Mouse (Mus musculus) forebrain, postnatal 0 days (tissue): Measurements from ENCODE around the gene Trmt10c. TPM values are rescaled to one million over a fixed set of nuclear protein-coding genes. Genes with fewer than 3 reads are reported as not detected.
"Not testable (repeated sequence)": the region's sequence is repeated elsewhere in the genome, so short reads cannot be mapped to it uniquely, and the experiment has no call there.

ENCODE experiments used
- ATAC-seq: fragments of 200-750 bp; cut with Nextera tagmentation; 2 replicates; pipeline ENCODE4 v1.8.0; 2017; ENCODE audit warnings: mild to moderate bottlenecking, moderate library complexity
- DNase-seq: peaks from one replicate; pipeline ENCODE4 v3.0.0-alpha.2; 2015
- H3K27ac ChIP-seq: fragments of 300-500 bp; sonication (generic); 2 replicates; pipeline ENCODE4 v1.5.1; 2014; ENCODE audit warnings: low read depth, mild to moderate bottlenecking, antibody characterized with exemption, low read length, moderate library complexity, mixed read lengths
- H3K27me3 ChIP-seq: fragments of 300-500 bp; sonication (generic); 2 replicates; pipeline ENCODE4 v1.6.1; 2014; ENCODE audit warnings: mild to moderate bottlenecking, low read length, mixed read lengths; ENCODE audit not compliant: insufficient read depth
- H3K36me3 ChIP-seq: fragments of 300-500 bp; sonication (generic); 2 replicates; pipeline ENCODE4 v1.6.1; 2014; ENCODE audit warnings: mild to moderate bottlenecking, moderate library complexity; ENCODE audit not compliant: insufficient read depth
- H3K4me1 ChIP-seq: fragments of 300-500 bp; sonication (generic); 2 replicates; pipeline ENCODE4 v1.6.1; 2014; ENCODE audit warnings: antibody characterized with exemption; ENCODE audit not compliant: insufficient read depth
- H3K4me2 ChIP-seq: fragments of 300-500 bp; sonication (generic); 2 replicates; pipeline ENCODE4 v1.6.1; 2014; ENCODE audit warnings: low read depth, mild to moderate bottlenecking, moderate library complexity
- H3K4me3 ChIP-seq: fragments of 300-500 bp; sonication (generic); 2 replicates; pipeline ENCODE4 v1.5.1; 2014; ENCODE audit warnings: low read depth, low read length, mixed read lengths
- H3K9ac ChIP-seq: fragments of 300-500 bp; sonication (generic); 2 replicates; pipeline ENCODE4 v1.6.1; 2014; ENCODE audit warnings: mild to moderate bottlenecking
- H3K9me3 ChIP-seq: fragments of 300-500 bp; sonication (generic); 2 replicates; pipeline ENCODE4 v1.6.1; 2016; ENCODE audit warnings: low read length
- CTCF ChIP-seq: sonication (generic); IDR thresholded peaks from 2 replicates; pipeline ENCODE4 v1.5.1; 2016; ENCODE audit warnings: antibody characterized with exemption, control low read depth, low read depth
- WGBS: fragments of 180-500 bp; shearing (Covaris S2); extraction: QIAGEN DNeasy Blood & Tissue Kit; methylation state at CpG from one replicate; pipeline ENCODE4 v1.1.7; 2014; 5-methylcytosine and 5-hydroxymethylcytosine counted together
- polyA plus RNA-seq: library from polyadenylated mRNA; unstranded; fragments of >200 nt; fragmentation: Nextera tagmentation; extraction: Ambion mirVana; gene quantifications from 2 replicates; pipeline ENCODE4 v1.2.1, GENCODE M21; 2015
- total RNA-seq: library from RNA; depleted of rRNA; stranded (reverse); fragments of >200 nt; gene quantifications from 2 replicates; pipeline ENCODE4 v1.2.3, GENCODE M21; 2014

The Trmt10c gene
- total and polyA plus RNA-seq, 2 experiments from 2014 or later: 16.8 to 20.5 TPM

- H3K4me3 ChIP-seq: peak overlapping the region; percentile 28; the same call in 1 of the 2 replicates
- H3K27ac ChIP-seq: no peak overlapping the region
- no peaks in the 10 kb centered on the region for H3K36me3 ChIP-seq
- no peaks in the 10 kb centered on the region for H3K9me3 ChIP-seq
- ATAC-seq: peak; percentile 95
- DNase-seq: peak; percentile 91
- no peaks in the 10 kb centered on the region for H3K27me3 ChIP-seq
- peak overlapping the region; percentile 51 for H3K4me2 ChIP-seq
- peak overlapping the region; percentile 37 for H3K9ac ChIP-seq
- peak; percentile 88 for TF ChIP-seq CTCF
- WGBS: 1% methylated on average over 20 of the region's 20 CpGs
- H3K4me1 ChIP-seq: no peaks in the 10 kb centered on the region
Observed at GRCm38 (mm10) chr16:56064334-56064990, 26.8 kb upstream of the Trmt10c start.

GRCm38 (mm10) chr16:56062981-56063380, 25.4 kb upstream of the Trmt10c start:
- no peak overlapping the region for H3K27ac ChIP-seq
- ATAC-seq: no peak
- H3K4me3 ChIP-seq: no peak overlapping the region
- H3K36me3 ChIP-seq: no peaks in the 10 kb centered on the region
- WGBS: 70% methylated on average over 11 of the region's 11 CpGs
- H3K27me3 ChIP-seq: no peaks in the 10 kb centered on the region
- H3K4me2 ChIP-seq: no peak overlapping the region
- DNase-seq: no peak
- no peaks in the 10 kb centered on the region for H3K9me3 ChIP-seq
- no peak overlapping the region for H3K9ac ChIP-seq
- H3K4me1 ChIP-seq: no peaks in the 10 kb centered on the region; the same call in 1 of the 2 replicates
- no peak for TF ChIP-seq CTCF

- ATAC-seq: no peak
- WGBS: 75% methylated on average over 7 of the region's 7 CpGs
- Histone ChIP-seq H3K27ac (no peak overlapping the region), H3K4me1 (no peaks in the 10 kb centered on the region; the same call in 1 of the 2 replicates), H3K9me3 (no peaks in the 10 kb centered on the region), H3K4me3 (no peak overlapping the region), H3K36me3 (no peaks in the 10 kb centered on the region), H3K27me3 (no peaks in the 10 kb centered on the region), H3K4me2 (no peak overlapping the region), H3K9ac (no peak overlapping the region)
- DNase-seq: no peak
- TF ChIP-seq CTCF: no peak
Observed at GRCm38 (mm10) chr16:56061995-56062594, 24.5 kb upstream of the Trmt10c start.

GRCm38 (mm10) chr16:56058151-56058550, 20.5 kb upstream of the Trmt10c start:
- H3K4me3 ChIP-seq: no peak overlapping the region
- no peaks in the 10 kb centered on the region for H3K27me3 ChIP-seq
- ATAC-seq: no peak
- DNase-seq: no peak
- H3K9me3 ChIP-seq: no peaks in the 10 kb centered on the region
- no peaks in the 10 kb centered on the region for H3K36me3 ChIP-seq
- H3K9ac ChIP-seq: no peak overlapping the region
- H3K4me1 ChIP-seq: no peaks in the 10 kb centered on the region; the same call in 1 of the 2 replicates
- WGBS: 79% methylated on average over 10 of the region's 10 CpGs
- no peak overlapping the region for H3K4me2 ChIP-seq
- peak overlapping the region; percentile 77 for H3K27ac ChIP-seq
- TF ChIP-seq CTCF: no peak

GRCm38 (mm10) chr16:56056944-56057590, 19.4 kb upstream of the Trmt10c start:
- Histone ChIP-seq H3K9ac (peak overlapping the region; percentile 14; the same call in 1 of the 2 replicates), H3K27me3 (no peaks in the 10 kb centered on the region), H3K9me3 (no peaks in the 10 kb centered on the region), H3K36me3 (no peaks in the 10 kb centered on the region), H3K4me1 (no peaks in the 10 kb centered on the region; the same call in 1 of the 2 replicates), H3K27ac (peak overlapping the region; percentile 77), H3K4me2 (no peak overlapping the region), H3K4me3 (no peak overlapping the region)
- ATAC-seq (peak; percentile 90), DNase-seq (peak; percentile 49)
- TF ChIP-seq CTCF: no peak
- 4% methylated on average over 7 of the region's 7 CpGs for WGBS

- Histone ChIP-seq H3K9ac (no peak overlapping the region), H3K9me3 (no peaks in the 10 kb centered on the region), H3K4me2 (no peak overlapping the region), H3K36me3 (no peaks in the 10 kb centered on the region), H3K4me1 (no peaks in the 10 kb centered on the region; the same call in 1 of the 2 replicates), H3K27ac (no peak overlapping the region), H3K4me3 (no peak overlapping the region), H3K27me3 (no peaks in the 10 kb centered on the region)
- no peak for DNase-seq
- 84% methylated on average over 3 of the region's 3 CpGs for WGBS
- no peak for ATAC-seq
- TF ChIP-seq CTCF: no peak
Observed at GRCm38 (mm10) chr16:56055911-56056310, 18.3 kb upstream of the Trmt10c start.

- not testable (repeated sequence) for H3K27ac ChIP-seq, H3K36me3 ChIP-seq, H3K9ac ChIP-seq, ATAC-seq, H3K9me3 ChIP-seq, H3K4me1 ChIP-seq, H3K4me3 ChIP-seq, DNase-seq, H3K27me3 ChIP-seq
- H3K4me2 ChIP-seq: 0 out of 2 replicates have a peak within 1 kb of the TSS, but pooled peaks have one; percentile 17
- no CpG with 5 or more reads among the region's 4 CpGs for WGBS
Observed at GRCm38 (mm10) chr16:56048038-56048437, 10.4 kb upstream of the Trmt10c start, which contains the start of gene Senp7. Gene Senp7 (plus strand): TSS chr16:56048338.
